Mouse (Mus musculus): Measurements from ENCODE around the gene Btbd18. TPM values are rescaled to one million over a fixed set of nuclear protein-coding genes. Genes with fewer than 3 reads are reported as not detected.

Btbd18 gene
- polyA plus RNA-seq, 1 experiment from 2014 or later: 0.34 TPM

DNA sequence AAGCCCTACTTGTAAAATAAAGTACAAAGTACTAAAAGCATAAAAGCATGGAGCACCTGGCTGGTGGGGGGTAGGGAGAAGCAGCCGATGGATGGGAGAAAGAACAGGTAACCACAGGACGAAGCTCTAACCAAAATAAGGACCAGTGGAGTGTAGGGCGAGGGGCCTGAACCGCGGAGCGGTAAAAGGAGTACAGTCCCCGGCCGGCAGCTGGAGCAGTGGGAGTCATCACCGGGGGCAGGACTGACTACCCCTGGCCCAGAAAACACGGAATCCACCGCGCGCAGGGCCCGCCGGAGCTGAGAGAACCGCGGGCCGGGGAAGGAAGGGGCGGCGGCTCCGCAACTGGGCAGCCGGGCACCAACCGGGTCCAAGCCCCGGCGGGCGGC is 55.5 kb downstream of the Btbd18 start:
- H3K9ac ChIP-seq: peak overlapping the region; percentile 96
- 0% methylated on average over 23 of the region's 26 CpGs for WGBS
- H3K9me3 ChIP-seq (replicated peaks): no peaks in the 10 kb centered on the region
- peaks cover 18% of the 10 kb centered on the region for H3K36me3 ChIP-seq
- no peaks in the 10 kb centered on the region for H3K27me3 ChIP-seq
- no peak; the same call in 1 of the 2 replicates for ATAC-seq (replicated peaks; ENCODE audit: low FRiP score)
- peak overlapping the region; percentile 98 for H3K27ac ChIP-seq
- peaks cover 18% of the 10 kb centered on the region for H3K4me1 ChIP-seq
- H3K4me2 ChIP-seq: peak overlapping the region; percentile 82
- peak overlapping the region; percentile 97 for H3K4me3 ChIP-seq (replicated peaks)

DNA sequence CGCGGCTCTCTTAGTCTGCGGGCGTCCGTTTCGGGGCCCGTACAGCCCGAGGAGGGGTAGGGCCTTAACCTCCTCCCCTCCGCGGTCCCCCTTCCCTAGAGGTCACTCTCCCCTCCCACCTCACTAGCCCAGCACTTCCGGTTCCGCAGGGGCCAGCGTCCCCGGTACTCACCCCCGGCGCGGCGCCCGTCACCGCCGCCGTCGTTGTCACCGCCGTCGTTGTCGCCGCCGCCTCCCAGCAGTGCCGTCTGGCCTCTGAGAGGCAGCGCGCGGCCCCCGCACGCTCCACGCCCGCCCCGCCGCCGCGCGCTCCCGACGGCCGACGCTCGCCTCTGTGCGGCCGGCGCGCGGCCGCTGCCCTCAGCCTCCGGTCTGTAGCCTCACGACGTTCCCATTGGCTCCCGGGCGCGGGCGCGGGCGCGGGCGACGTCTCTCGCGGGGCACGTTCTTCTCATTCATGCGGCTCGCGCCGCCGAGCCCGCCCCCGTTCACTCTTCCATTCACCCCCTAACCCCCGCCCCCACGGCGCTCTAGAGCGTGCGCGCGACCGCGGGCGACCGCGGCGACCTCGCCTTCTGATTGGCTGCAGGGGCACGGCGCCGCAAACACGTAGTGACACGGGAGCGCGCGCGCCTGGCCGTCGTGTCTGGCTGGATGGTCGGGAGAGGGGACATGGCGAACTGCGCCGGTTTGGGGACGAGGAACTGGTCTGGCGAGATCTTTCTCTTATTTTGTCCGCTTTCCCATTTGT is 56.1 kb downstream of the Btbd18 start, which contains the start of gene Zdhhc5:
Gene Zdhhc5, minus strand, starts transcription at position 370 of the 751 bp plus-strand sequence.
- Histone ChIP-seq H3K9me3 (replicated peaks) (no peaks in the 10 kb centered on the region), H3K4me1 (peaks cover 18% of the 10 kb centered on the region), H3K4me2 (peak within 1 kb of the TSS; percentile 82), H3K4me3 (replicated peaks) (peak within 1 kb of the TSS; percentile 97), H3K9ac (peak within 1 kb of the TSS; percentile 96), H3K36me3 (peaks cover 13% of the 10 kb centered on the region), H3K27me3 (no peaks in the 10 kb centered on the region), H3K27ac (peak within 1 kb of the TSS; percentile 98)
- under 1% methylated on average over 107 of the region's 107 CpGs for WGBS
- peak; percentile 98 for ATAC-seq (replicated peaks; ENCODE audit: low FRiP score)

DNA sequence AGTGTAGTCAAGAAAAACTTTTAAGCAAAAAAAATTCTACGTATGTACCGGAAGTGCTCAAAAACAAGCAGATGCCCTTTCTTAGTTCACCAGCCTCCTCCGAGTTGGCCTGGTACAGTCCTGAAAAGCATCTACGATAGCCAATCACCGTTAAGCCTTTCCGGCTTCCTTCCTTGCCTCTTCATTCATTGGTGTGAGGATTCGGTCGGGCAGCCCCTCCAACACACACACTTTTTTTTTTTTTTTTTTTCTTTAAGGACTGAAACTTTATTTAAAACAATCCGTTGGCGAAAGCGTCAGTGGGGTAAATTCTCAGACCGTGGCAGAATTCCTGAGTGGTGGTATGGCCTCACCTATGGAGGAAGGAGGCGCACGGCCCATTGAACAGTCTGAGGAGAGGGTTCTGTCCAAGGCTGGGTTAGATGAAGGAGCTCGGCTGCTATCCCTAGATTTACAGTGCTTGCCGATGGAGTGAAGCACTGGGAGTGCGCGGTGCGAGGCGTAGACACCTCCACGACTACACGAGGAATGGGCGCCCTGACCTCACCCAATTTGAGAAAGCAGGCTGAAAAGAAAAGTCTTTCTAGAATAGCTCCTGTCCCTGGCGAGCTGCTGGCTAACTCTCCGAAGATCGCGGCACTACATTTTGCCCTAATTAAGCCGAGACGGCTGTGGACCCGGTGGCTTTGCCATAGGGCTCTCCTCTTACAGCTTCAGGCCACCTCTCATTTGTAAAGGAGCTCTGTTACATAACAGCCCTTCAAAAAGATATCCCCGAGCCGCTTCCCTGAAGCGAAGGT is 56.9 kb downstream of the Btbd18 start:
- H3K9me3 ChIP-seq (replicated peaks): no peaks in the 10 kb centered on the region
- peaks cover 18% of the 10 kb centered on the region for H3K4me1 ChIP-seq
- no peaks in the 10 kb centered on the region for H3K27me3 ChIP-seq
- under 1% methylated on average over 33 of the region's 33 CpGs for WGBS
- H3K36me3 ChIP-seq: peaks cover 5% of the 10 kb centered on the region
- peak overlapping the region; percentile 97 for H3K4me3 ChIP-seq (replicated peaks)
- peak; percentile 96 for ATAC-seq (replicated peaks; ENCODE audit: low FRiP score)
- H3K9ac ChIP-seq: peak overlapping the region; percentile 65
- H3K27ac ChIP-seq: peak overlapping the region; percentile 98
- peak overlapping the region; percentile 82 for H3K4me2 ChIP-seq

DNA sequence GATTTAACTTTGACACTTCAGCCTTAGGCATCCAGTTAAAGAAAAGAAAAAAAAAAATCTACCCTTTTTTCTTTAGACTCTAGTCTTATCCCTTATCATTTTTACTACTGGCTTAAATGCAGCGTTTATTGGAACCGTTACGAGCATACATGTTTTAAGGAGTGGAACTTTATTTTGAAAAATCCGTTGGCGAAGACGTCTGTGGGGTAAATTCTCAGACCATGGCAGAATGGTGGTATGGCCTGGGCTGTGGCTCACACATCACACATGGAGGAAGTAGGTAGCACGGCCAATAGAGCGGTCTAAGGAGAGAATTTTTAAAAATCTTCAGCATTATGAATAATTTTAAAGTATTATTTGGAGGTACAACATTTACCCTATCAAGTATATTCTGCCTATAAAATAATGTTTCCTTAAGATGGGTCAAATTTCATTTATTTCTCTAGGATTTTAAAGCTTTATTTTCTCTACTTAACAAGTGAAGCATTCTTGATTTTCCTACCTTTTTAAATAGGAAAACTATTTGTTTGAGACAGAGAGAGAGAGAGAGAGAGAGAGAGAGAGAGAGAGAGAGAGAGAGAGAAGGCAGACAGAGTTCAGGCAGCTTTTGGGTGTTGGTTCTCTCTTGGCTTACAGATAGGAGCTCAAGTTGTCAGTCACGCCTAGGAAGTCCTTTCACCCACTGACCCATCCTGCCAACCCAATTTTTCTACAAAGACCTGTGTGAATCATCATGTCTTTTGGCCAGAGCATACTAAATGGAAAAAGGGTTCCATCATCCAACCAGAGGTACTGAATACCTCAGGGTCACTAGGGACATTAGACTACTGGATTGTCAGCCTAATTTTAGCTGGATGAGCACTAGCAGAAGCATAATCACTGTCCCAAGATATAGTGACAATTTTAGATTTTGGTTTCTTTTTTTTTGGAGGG is 57.8 kb downstream of the Btbd18 start:
- no peak for ATAC-seq (replicated peaks; ENCODE audit: low FRiP score)
- Histone ChIP-seq H3K9me3 (replicated peaks) (no peaks in the 10 kb centered on the region), H3K27me3 (no peaks in the 10 kb centered on the region), H3K4me2 (peak overlapping the region; percentile 82), H3K27ac (peak overlapping the region; percentile 98), H3K36me3 (peaks cover 8% of the 10 kb centered on the region), H3K4me3 (replicated peaks) (peak overlapping the region; percentile 97), H3K9ac (peak overlapping the region; percentile 65), H3K4me1 (peaks cover 18% of the 10 kb centered on the region)
- 32% methylated on average over 9 of the region's 9 CpGs for WGBS

DNA sequence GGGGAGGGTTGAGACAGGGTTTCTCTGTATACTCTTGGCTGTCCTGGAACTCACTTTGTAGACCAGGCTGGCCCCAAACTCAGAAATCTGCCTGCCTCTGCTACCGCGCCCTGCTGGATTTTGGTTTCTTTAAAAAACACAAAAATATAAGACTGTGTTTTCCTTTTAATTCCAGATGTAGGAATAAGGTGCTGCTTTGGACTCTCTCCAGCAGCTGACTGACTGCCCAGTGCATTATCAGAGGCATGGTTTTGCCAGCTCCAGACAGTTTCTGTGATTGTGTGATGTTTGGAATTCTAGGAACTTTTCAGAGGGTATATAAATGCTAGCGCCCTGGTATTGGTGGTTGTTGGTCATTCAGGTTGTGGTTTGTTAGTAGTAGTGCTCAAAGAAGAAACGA is 58.5 kb downstream of the Btbd18 start:
- H3K4me1 ChIP-seq: peaks cover 18% of the 10 kb centered on the region
- peaks cover 15% of the 10 kb centered on the region for H3K36me3 ChIP-seq
- no peak overlapping the region for H3K4me2 ChIP-seq
- no peaks in the 10 kb centered on the region for H3K9me3 ChIP-seq (replicated peaks)
- no peak for ATAC-seq (replicated peaks; ENCODE audit: low FRiP score)
- no peak overlapping the region for H3K27ac ChIP-seq
- no peaks in the 10 kb centered on the region for H3K27me3 ChIP-seq
- WGBS: 96% methylated on average over 4 of the region's 4 CpGs
- no peak overlapping the region for H3K4me3 ChIP-seq (replicated peaks)
- no peak overlapping the region for H3K9ac ChIP-seq

Other genes starting within 250 kb of the Btbd18 start
- 65.6 and 73.4 TPM in 2 replicates for gene Calcrl, start 233.7 kb upstream of the Btbd18 start, polyA plus RNA-seq (2015; fragmentation: Nextera tagmentation; extraction: Ambion mirVana)
- gene Tfpi, start 182.3 kb upstream of the Btbd18 start, polyA plus RNA-seq (2015; fragmentation: Nextera tagmentation; extraction: Ambion mirVana): 34.6 and 38.2 TPM in 2 replicates
- 50.3 and 54.7 TPM in 2 replicates for gene Ctnnd1, start 8.3 kb upstream of the Btbd18 start, polyA plus RNA-seq (2015; fragmentation: Nextera tagmentation; extraction: Ambion mirVana)
- gene Selenoh, start 11.7 kb downstream of the Btbd18 start, polyA plus RNA-seq (2015; fragmentation: Nextera tagmentation; extraction: Ambion mirVana): 355 and 388 TPM in 2 replicates
- gene Gm28635, start 19.0 kb downstream of the Btbd18 start, polyA plus RNA-seq (2015; fragmentation: Nextera tagmentation; extraction: Ambion mirVana): not detected in 2 replicates
- gene Med19, start 19.3 kb downstream of the Btbd18 start, polyA plus RNA-seq (2015; fragmentation: Nextera tagmentation; extraction: Ambion mirVana): 41.3 and 44.4 TPM in 2 replicates
- 174 and 179 TPM in 2 replicates for gene Tmx2, start 20.1 kb downstream of the Btbd18 start, polyA plus RNA-seq (2015; fragmentation: Nextera tagmentation; extraction: Ambion mirVana)
- 29.8 and 30.2 TPM in 2 replicates for gene Zdhhc5, start 56.1 kb downstream of the Btbd18 start, polyA plus RNA-seq (2015; fragmentation: Nextera tagmentation; extraction: Ambion mirVana)
- 29.1 and 31.6 TPM in 2 replicates for gene Clp1, start 68.3 kb downstream of the Btbd18 start, polyA plus RNA-seq (2015; fragmentation: Nextera tagmentation; extraction: Ambion mirVana)
- 8.7 and 9.4 TPM in 2 replicates for gene Ypel4, start 75.0 kb downstream of the Btbd18 start, polyA plus RNA-seq (2015; fragmentation: Nextera tagmentation; extraction: Ambion mirVana)
- 13.2 and 13.7 TPM in 2 replicates for gene Gm19426, start 84.6 kb downstream of the Btbd18 start, polyA plus RNA-seq (2015; fragmentation: Nextera tagmentation; extraction: Ambion mirVana)
- 86.7 and 109 TPM in 2 replicates for gene Serping1, start 116.4 kb downstream of the Btbd18 start, polyA plus RNA-seq (2015; fragmentation: Nextera tagmentation; extraction: Ambion mirVana)
- 42.8 and 51.1 TPM in 2 replicates for gene Ube2l6, start 139.7 kb downstream of the Btbd18 start, polyA plus RNA-seq (2015; fragmentation: Nextera tagmentation; extraction: Ambion mirVana)
- gene Smtnl1, start 163.6 kb downstream of the Btbd18 start, polyA plus RNA-seq (2015; fragmentation: Nextera tagmentation; extraction: Ambion mirVana): 0.42 and 0.43 TPM in 2 replicates
- gene Timm10, start 167.9 kb downstream of the Btbd18 start, polyA plus RNA-seq (2015; fragmentation: Nextera tagmentation; extraction: Ambion mirVana): 54.2 and 54.4 TPM in 2 replicates
- gene Slc43a1, start 179.8 kb downstream of the Btbd18 start, polyA plus RNA-seq (2015; fragmentation: Nextera tagmentation; extraction: Ambion mirVana): 16.5 and 20.7 TPM in 2 replicates
- 1.2 and 1.6 TPM in 2 replicates for gene Rtn4rl2, start 227.6 kb downstream of the Btbd18 start, polyA plus RNA-seq (2015; fragmentation: Nextera tagmentation; extraction: Ambion mirVana)

All from kidney, embryonic 15.5 days (tissue).